Mouse (Mus musculus) brown adipose tissue, adult 24 weeks (tissue): ENCODE results near the gene Cflar. TPM values are rescaled to one million over a fixed set of nuclear protein-coding genes. Genes with fewer than 3 reads are reported as not detected.

Experiments used
- H3K27ac ChIP-seq: fragments of 200-500 bp; replicated peaks from 2 replicates; pipeline ENCODE4 v1.5.1; 2012; ENCODE audit warnings: low read depth, mild to moderate bottlenecking, low read length
- H3K4me1 ChIP-seq: fragments of 200-500 bp; 2 replicates; pipeline ENCODE4 v1.6.1; 2012; ENCODE audit warnings: low read length, mixed read lengths; ENCODE audit not compliant: control insufficient read depth, insufficient read depth, insufficient read length
- H3K4me3 ChIP-seq: fragments of 200-500 bp; 2 replicates; pipeline ENCODE4 v1.5.1; 2012; ENCODE audit warnings: low read depth, mild to moderate bottlenecking, low read length, moderate library complexity; ENCODE audit not compliant: insufficient read depth
- polyA plus RNA-seq: library from polyadenylated mRNA; stranded (reverse); fragments of >200 nt; gene quantifications from 2 replicates; pipeline ENCODE4 v1.2.4, GENCODE M21; 2012; ENCODE audit not compliant: missing spikeins, insufficient read depth, insufficient read length

Gene Cflar
- polyA plus RNA-seq, 1 experiment: 43.9 TPM

DNA sequence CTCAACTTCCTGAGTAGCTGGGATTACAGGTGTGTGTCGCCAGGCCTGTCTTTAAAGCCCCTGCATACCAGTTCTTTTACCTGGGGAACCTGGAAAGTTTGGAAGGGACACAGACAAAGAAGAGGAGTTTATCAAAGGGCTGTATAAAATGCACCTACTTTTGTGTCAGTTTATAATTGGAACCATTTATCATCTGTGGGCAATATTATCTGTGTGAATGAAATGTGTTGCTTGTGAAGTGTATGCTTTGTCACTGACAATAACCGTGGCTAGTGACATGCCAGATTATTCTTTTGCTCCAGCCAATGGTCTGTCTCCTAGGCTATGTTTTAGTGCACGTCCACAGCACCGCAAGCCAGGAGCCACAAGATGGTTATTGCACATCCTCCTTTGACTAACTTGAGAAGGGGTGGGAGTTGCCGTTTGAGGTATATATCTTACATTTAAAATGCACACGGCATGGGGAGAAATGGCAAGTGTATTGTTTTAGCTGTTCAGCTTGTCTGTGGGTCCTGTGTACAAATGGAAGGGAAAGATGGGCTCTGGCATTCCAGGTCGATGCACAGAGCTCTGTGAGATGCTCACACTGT lies 8.1 kb downstream of the Cflar start:
- H3K4me1 ChIP-seq: peaks cover 39% of the 10 kb centered on the region
- H3K4me3 ChIP-seq: no peak overlapping the region
- 0 out of 2 replicates have a peak overlapping the region, but pooled peaks have one; percentile 4 for H3K27ac ChIP-seq

DNA sequence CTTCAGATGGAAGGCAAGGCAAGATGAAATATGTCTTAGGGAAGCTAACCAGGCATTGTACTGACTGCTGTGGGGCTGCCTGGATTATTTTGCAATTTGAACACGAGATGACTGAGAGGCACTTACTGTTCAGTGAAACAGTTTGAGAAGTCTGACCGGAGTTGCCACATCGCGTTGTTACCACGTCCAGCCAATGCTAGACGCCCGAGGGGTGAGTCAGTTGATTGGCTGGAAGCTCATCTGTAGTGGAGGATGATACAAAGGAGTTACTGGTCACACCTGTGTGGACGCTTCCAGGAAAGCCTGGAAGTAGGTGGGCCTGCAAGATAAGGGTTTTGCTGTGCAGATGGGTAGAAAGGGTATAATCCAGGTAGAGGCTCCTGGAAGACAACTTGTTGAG lies 8.8 kb downstream of the Cflar start:
- Histone ChIP-seq H3K4me3 (no peak overlapping the region), H3K27ac (0 out of 2 replicates have a peak overlapping the region, but pooled peaks have one; percentile 4), H3K4me1 (peaks cover 37% of the 10 kb centered on the region)

DNA sequence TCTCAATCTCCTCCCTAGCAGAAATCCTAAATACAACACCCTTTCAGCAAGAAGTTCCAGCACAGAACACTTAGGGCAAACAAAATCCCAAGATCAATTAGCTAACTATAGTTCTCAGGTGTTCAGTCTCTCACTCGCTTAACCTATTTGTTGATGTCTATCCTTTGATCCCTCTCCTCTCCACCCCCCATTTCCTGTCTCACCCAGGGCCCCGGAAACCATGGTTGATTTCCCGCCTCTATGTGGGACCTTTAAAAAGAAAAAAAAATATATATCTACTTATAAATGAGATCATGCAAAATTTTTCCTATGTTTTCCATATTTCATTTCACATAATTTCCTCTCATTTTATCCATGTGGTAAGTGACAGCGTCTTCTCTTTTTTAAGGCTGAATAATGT lies 9.7 kb downstream of the Cflar start:
- Histone ChIP-seq H3K4me3 (no peak overlapping the region), H3K27ac (no peak overlapping the region), H3K4me1 (peaks cover 41% of the 10 kb centered on the region)

DNA sequence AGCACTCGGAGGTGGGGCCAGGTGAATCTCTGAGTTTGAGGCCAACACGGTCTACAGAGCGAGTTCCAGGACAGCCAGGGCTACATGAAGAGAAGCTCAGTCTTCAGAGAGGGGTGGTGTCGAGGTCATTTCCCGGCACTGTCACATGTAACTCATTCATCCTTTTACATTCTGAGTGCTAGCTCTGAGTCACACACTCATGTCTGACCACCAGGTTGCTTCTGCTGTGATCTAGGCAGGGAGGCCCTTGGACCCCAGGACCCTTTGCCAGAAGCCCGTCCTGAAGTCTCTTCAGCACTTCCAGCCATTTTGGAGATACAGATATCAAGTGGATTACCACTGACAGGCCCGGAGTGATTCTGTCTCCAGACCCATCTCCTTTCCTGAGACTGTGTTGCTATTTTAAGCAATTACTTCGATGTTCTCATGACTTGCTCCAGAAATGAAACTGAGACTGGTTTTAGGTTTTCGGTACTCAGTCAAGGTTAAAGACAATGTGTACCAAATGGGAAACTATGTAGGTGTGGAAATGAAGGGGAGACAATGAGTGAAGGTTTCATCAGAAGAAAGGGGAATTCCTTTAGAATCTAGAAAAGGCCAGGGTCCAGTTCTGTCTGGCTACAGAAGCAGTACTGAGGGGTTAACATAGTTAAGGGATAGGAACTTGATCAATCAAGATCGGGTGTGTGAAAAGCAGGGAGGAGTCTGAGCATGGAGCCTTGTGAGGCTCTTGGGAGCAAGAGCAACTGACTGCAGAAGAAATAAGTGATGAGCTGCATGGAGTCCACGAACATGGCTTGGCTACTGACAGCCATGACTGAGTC lies 11.0 kb downstream of the Cflar start:
- Histone ChIP-seq H3K4me1 (peaks cover 42% of the 10 kb centered on the region), H3K27ac (peak overlapping the region; percentile 78), H3K4me3 (no peak overlapping the region)

DNA sequence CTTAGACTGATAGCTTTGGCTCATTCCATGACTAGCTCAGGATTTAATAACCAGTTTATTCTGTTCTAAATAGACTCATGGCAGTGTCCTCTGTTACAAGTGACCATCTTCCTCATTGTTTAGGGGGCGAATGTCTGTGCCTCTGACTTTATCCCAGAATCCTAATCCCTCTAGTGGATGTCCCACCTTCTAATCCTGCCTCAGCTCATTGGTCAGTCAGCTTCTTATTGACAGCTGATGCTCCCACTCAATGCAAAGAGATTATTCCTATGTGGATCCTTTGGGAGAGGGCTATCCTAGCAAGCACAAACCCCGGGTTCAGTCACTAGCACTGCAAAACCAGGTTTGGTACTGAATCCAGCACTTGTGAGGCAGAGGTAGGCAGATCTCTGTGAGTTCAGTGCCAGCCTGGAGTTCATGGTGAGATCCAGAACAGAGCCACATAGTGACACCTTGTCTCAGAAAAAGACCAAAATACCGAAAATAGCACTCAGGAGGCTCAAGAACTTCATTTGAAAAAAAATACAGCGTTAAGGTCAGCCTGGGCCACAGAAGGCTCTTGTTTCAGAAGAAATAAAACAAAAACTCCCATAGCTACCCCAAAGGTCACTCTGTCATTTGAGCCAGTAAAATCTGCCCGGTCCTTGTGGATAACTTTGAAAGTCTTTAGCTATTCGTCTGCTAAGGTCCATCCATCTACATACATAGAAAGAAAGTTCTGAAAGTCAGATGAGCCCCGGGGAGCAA lies 11.9 kb downstream of the Cflar start:
- peaks cover 49% of the 10 kb centered on the region for H3K4me1 ChIP-seq
- H3K27ac ChIP-seq: peak overlapping the region; percentile 6
- no peak overlapping the region for H3K4me3 ChIP-seq

DNA sequence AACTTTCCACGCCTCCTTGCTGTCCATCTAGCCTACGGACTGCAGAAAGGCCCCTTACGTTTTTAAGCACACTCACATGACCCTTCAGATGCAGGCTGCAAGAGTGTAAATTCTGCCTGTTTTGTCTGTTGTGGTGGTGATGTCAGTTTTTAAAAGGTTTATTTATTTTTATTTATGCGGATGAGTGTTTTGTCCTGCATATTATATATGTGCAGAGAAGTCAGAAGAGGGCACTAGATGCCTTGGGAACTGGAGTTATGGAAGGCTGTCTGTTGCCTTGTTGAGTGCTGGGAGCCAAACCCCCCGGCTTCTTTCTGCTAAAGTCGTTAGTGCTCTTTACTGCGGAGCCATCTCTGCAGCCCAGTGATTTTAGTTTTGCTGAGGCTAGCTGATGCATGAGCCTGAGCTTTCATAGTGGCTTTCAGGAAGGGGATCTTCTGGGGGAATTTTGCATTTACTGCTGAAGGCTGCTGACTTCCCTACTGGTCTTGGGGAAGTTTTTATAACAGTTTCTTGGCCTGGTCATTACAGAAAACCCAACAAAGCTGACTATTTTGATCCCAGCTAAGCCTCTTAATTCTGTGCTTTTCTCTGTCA lies 12.6 kb downstream of the Cflar start:
- peaks cover 50% of the 10 kb centered on the region for H3K4me1 ChIP-seq
- H3K27ac ChIP-seq: peak overlapping the region; percentile 60; the same call in 1 of the 2 replicates
- H3K4me3 ChIP-seq: no peak overlapping the region

DNA sequence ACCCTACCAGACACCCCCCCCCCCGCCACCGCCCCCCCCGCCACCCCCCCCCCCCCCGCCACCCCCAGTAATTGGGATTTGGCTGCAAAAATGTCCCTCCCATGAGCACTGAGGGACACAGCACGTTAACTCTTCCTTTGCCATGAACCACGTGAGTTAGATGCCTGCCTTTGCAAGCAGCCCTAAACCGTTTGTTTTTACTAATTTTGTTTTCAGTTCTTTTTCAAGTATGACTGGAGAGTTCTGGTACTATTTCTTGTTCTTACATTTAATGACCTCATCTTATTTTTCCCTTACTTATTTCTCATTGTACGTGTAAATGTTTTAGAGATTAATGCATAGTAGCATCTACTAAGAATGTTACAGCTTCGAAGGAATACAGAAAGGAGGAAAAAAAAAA lies 13.2 kb downstream of the Cflar start:
- no peak overlapping the region for H3K27ac ChIP-seq
- H3K4me1 ChIP-seq: peaks cover 47% of the 10 kb centered on the region
- H3K4me3 ChIP-seq: no peak overlapping the region

DNA sequence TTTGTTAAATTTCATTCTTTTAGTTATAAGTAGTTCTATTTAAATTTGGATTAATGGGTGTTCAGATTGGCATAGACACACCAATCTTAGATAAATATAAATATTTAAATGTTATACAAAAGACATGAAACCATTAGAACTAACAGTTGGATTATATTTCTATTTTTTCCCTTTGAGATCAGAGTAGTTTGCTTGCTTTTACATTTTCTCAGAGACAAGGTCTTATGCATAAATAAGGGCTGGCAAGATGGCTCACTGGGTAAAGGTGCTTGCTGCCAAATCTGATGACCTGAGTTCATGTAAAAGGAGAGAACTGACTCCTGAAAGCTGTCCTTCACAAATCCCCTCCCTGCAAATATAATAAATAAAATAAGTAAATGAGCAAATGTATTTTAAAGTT lies 13.8 kb downstream of the Cflar start:
- Histone ChIP-seq H3K27ac (no peak overlapping the region), H3K4me1 (peaks cover 46% of the 10 kb centered on the region), H3K4me3 (no peak overlapping the region)

DNA sequence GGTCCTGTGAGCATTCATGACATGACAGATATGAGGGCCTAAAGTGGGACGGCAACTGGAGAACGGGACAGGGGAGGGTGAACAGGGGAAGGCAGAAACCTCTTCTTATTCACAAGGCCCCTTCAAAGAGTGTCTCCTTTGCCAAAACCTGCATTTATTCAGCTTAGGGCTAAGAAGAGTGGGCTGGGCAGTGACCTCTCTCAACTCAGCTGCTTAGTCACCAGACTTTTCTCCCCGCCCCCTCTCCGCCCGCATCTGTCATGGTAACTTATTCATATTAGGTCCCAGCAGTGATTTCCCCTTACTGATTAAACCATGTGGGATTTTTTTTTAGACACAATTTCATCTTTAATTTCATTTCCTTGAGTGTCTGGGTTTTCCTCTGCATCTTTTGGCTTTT lies 14.5 kb downstream of the Cflar start:
- Histone ChIP-seq H3K27ac (peak overlapping the region; percentile 92), H3K4me3 (no peak overlapping the region)

DNA sequence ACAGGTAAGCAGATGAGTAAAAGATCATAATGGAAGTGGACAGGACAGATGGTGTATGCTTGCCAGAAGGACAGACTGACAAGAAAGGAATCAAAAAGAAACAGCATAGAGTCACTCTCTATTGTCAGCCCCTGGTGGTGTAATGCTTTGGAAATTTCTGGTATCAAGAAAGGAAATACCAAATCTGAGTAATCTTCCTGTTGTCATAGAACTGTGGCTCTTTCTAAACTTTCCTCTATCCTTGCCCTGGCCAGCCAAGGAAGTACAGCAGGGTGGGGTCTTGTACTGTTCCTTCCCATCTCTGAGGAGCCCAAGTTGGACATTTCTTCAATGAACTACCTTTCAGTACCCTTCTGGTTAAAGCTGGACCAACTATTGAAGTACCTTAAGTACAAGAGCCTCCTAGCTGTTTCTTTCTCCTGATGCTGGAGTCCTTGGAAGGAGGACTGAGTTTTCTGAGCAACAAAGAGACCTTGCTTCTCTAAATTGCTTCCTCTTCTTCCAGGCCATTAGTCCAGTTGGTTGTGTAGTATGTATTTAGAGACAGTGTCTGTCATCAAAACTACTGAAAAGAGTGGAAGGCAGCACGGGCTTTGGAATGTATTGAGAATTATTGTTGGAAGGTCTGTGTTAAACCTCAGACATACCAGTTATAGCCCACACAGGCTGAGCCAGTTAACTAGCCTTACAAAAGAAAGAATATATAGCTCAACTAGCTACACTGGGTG lies 15.9 kb downstream of the Cflar start:
- Histone ChIP-seq H3K4me1 (peaks cover 36% of the 10 kb centered on the region), H3K4me3 (no peak overlapping the region), H3K27ac (peak overlapping the region; percentile 96)

More for the DNA sequence above, 14.5 kb downstream of the Cflar start:
- peaks cover 44% of the 10 kb centered on the region for H3K4me1 ChIP-seq

DNA sequence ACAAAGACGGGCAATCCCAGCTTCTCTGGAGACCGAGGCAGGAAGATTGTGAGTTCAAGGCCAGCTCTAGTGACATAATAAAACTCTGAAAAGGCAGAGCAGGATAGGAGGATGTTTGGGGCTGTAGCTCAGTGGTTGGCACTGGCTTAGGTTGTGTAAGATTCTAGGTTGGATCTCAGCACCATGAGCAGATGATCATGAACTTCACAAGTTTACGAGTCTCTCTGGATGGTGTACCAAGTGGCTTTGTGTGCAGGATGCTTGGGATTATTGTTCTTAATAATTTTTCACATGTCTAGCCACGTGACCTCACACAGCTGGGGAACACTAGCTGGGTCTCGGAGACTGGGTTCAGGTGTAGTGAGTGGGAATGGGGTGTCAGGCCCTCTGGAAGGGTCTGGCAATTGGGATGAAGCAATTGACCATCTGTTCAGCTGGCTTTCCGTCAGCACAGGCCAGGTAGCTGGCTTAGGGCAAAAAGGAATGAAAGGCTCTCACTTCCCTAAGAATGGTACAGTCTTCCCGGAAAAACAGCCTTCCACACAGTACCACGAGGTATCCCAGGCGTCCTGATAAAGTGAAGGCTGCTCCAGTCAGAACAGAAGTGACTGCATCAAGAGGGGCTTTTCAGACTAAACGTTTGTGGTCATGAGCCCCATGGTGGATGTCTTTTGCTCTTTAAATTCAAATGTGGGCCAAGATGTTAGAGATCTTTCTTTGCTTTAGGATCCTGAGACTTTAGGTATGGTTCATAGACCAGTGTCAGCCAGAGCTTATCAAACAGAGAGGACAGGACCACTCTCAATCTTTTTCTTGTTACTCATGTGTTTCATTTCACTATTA lies 16.7 kb downstream of the Cflar start:
- peak overlapping the region; percentile 96 for H3K27ac ChIP-seq
- H3K4me3 ChIP-seq: no peak overlapping the region
- peaks cover 32% of the 10 kb centered on the region for H3K4me1 ChIP-seq

DNA sequence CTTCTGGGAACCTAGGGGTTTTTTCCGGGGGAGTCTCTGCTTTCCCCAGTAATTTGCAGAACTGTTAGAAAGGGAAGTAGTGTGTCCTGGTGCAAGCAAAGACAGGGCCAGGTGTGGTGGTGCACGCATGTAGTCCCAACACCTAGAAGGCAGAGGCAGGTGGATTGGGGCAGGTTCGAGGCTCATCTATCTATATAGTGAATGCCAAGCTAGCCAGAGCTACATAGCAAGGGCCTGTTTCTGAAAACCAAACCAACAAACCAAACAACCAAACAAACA lies 17.2 kb downstream of the Cflar start:
- Histone ChIP-seq H3K27ac (peak overlapping the region; percentile 96; the same call in 1 of the 2 replicates), H3K4me1 (peaks cover 27% of the 10 kb centered on the region), H3K4me3 (no peak overlapping the region)

DNA sequence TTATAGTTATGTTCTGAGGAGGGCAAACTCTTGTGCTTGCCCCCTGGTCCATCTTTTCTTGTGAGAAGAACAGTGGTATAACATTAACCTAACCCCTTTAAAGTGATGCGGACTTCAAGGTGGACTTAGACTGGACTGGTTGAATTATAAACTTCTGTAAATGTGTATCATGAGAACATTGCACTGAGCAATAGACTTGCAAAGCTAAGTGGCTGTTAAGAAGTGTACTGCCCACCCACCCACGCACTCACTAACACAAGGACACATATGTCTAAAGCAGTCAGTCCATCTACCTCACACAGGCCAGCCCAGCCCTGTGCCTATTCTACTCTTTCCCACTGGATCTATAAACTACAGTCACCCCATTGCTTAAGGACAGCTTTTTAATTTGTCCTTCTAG lies 22.3 kb downstream of the Cflar start:
- Histone ChIP-seq H3K27ac (no peak overlapping the region), H3K4me3 (no peak overlapping the region), H3K4me1 (0 out of 2 replicates have a peak, but pooled peaks cover 3% of the 10 kb centered on the region)
